Mouse (Mus musculus) kidney, embryonic 16.5 days (tissue): Measurements from ENCODE around the gene Tyw3. TPM values are rescaled to one million over a fixed set of nuclear protein-coding genes. Genes with fewer than 3 reads are reported as not detected.

Experiments used
- ATAC-seq: fragments of 200-750 bp; cut with Nextera tagmentation; 2 replicates; pipeline ENCODE4 v1.8.0; 2017; ENCODE audit warnings: moderate TSS enrichment; ENCODE audit not compliant: low FRiP score, low TSS enrichment
- H3K27ac ChIP-seq: fragments of 300-500 bp; sonication (generic); 2 replicates; pipeline ENCODE4 v1.5.1; 2014; ENCODE audit warnings: low read length
- H3K27me3 ChIP-seq: fragments of 300-500 bp; sonication (generic); 2 replicates; pipeline ENCODE4 v1.6.1; 2014; ENCODE audit warnings: low read length, control low read depth, mixed read lengths; ENCODE audit not compliant: insufficient read depth
- H3K36me3 ChIP-seq: fragments of 300-500 bp; sonication (generic); 2 replicates; pipeline ENCODE4 v1.6.1; 2014; ENCODE audit warnings: low read length, control low read depth, mixed read lengths; ENCODE audit not compliant: insufficient read depth
- H3K4me1 ChIP-seq: fragments of 300-500 bp; sonication (generic); 2 replicates; pipeline ENCODE4 v1.6.1; 2014; ENCODE audit warnings: low read length, control low read depth, mixed read lengths; ENCODE audit not compliant: insufficient read depth
- H3K4me2 ChIP-seq: fragments of 300-500 bp; sonication (generic); replicated peaks from 2 replicates; pipeline ENCODE4 v1.6.1; 2014; ENCODE audit warnings: low read depth, low read length
- H3K4me3 ChIP-seq: fragments of 300-500 bp; sonication (generic); 2 replicates; pipeline ENCODE4 v1.5.1; 2014; ENCODE audit warnings: mild to moderate bottlenecking, low read length
- H3K9ac ChIP-seq: fragments of 300-500 bp; sonication (generic); replicated peaks from 2 replicates; pipeline ENCODE4 v1.6.1; 2014; ENCODE audit warnings: low read length
- H3K9me3 ChIP-seq: fragments of 300-500 bp; sonication (generic); 2 replicates; pipeline ENCODE4 v1.6.1; 2016; ENCODE audit warnings: low read length, control low read depth
- WGBS: fragments of 180-500 bp; shearing (Covaris S2); extraction: QIAGEN DNeasy Blood & Tissue Kit; methylation state at CpG from one replicate; pipeline ENCODE4 v1.1.7; 2014; 5-methylcytosine and 5-hydroxymethylcytosine counted together
- polyA plus RNA-seq: library from polyadenylated mRNA; unstranded; fragments of >200 nt; fragmentation: Nextera tagmentation; extraction: Ambion mirVana; gene quantifications from 2 replicates; pipeline ENCODE4 v1.2.1, GENCODE M21; 2015

The Tyw3 gene
- polyA plus RNA-seq, 1 experiment from 2014 or later, result 21.7 TPM

DNA sequence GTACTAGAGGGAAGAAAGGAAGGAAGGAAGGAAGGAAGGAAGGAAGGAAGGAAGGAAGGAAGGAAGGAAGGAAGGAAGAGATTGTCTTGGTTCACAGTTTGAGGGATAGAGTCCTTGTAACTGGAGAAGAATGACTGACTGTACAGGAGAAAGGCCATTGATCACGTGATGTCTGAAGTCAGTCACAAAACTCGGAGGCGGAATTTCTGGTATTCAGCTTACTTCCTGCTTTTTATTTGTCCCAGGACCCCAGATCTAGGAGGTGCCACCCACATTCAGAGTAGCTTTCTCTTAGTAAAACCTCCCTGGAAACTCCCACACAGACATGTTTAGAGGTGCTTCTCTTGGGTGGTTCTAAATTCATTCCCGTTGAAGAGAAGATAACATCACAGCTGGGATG, 50.7 kb downstream of the Tyw3 start:
- Histone ChIP-seq H3K4me3 (no peak overlapping the region), H3K9me3 (no peaks in the 10 kb centered on the region), H3K36me3 (no peaks in the 10 kb centered on the region), H3K4me1 (peaks cover 15% of the 10 kb centered on the region), H3K27me3 (peaks cover 20% of the 10 kb centered on the region), H3K4me2 (no peak overlapping the region), H3K9ac (no peak overlapping the region), H3K27ac (no peak overlapping the region)
- 32% methylated on average over 4 of the region's 4 CpGs for WGBS
- ATAC-seq, result no peak

DNA sequence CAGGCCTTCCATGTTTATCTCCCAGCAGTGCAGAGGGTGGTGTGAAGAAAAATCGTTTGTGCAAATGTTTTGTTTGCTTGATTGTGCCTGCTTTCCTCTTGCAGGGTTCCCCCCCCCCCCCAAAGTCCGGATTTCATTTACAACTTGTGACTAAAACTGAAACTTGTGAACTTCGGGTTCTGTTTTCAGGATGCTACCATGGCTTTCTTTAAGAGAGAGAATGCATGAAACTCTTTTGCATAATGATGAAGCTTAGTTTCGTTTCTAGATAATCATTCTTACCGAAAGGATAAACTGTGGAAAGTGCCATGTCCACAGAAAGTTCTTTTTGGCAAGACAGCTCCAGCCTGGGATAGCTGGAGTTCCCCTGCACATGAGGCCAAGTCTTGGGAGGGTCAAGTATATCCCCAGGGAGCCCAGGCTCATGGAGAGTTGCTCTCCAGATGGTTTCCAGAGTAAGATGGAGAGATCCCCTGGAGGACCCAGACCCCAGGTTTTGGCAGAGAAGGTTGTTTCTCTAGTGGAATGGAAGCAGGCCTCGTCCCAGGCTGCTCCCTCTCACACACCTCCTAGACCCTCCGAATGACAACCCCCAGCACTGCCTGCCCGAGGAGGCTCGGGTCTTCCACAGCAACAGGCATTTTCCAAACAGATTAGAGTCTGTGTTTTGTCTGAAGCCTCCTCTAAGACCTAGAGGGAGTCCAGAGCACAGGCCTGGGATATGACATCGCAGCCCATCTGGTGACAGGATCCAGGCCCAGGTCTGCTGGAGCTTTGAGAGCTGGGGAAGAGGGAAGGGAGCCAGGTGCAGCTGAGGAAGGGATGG, 56.6 kb downstream of the Tyw3 start:
- no peak overlapping the region for H3K4me3 ChIP-seq
- H3K27me3 ChIP-seq, result no peaks in the 10 kb centered on the region; the same call in none of the 2 replicates
- H3K36me3 ChIP-seq, result no peaks in the 10 kb centered on the region
- H3K27ac ChIP-seq, result no peak overlapping the region
- H3K4me2 ChIP-seq, result no peak overlapping the region
- ATAC-seq, result no peak
- H3K9me3 ChIP-seq, result no peaks in the 10 kb centered on the region
- no peaks in the 10 kb centered on the region for H3K4me1 ChIP-seq
- no peak overlapping the region for H3K9ac ChIP-seq
- WGBS, result 62% methylated on average over 10 of the region's 10 CpGs

GRCm38 (mm10) chr3:154536134-154536533, 60.8 kb downstream of the Tyw3 start:
- 78% methylated on average over 5 of the region's 5 CpGs for WGBS
- ATAC-seq, result no peak

DNA sequence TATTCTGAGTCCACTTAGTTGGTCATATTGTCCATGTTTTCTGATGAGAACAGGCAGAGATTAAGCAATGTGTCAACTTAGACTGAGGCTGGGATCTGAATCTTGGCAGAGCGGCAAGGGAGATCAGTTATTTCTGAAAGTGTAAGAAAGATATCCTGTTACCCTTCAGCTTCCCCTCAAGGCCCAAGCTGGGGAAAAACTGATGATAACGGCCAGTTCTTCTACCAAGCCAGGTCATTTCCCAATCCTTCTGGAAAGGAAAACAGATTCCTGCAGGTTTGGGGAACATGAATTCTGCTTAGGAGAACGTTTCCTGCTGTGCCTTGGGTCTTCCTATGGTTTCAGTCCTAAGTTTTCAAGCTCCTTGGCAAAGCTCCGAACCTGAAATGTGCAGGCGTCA, 63.7 kb downstream of the Tyw3 start:
- no peak overlapping the region for H3K9ac ChIP-seq
- H3K4me3 ChIP-seq, result no peak overlapping the region
- no peak for ATAC-seq
- no peaks in the 10 kb centered on the region for H3K27me3 ChIP-seq
- WGBS, result 65% methylated on average over 5 of the region's 5 CpGs
- no peak overlapping the region for H3K4me2 ChIP-seq
- no peaks in the 10 kb centered on the region for H3K4me1 ChIP-seq
- H3K36me3 ChIP-seq, result no peaks in the 10 kb centered on the region
- no peak overlapping the region for H3K27ac ChIP-seq
- H3K9me3 ChIP-seq, result no peaks in the 10 kb centered on the region

More at GRCm38 (mm10) chr3:154536134-154536533, 60.8 kb downstream of the Tyw3 start:
- no peak overlapping the region for H3K4me2 ChIP-seq
- no peaks in the 10 kb centered on the region for H3K36me3 ChIP-seq
- H3K9me3 ChIP-seq, result no peaks in the 10 kb centered on the region
- no peaks in the 10 kb centered on the region for H3K27me3 ChIP-seq
- no peak overlapping the region for H3K4me3 ChIP-seq
- H3K9ac ChIP-seq, result no peak overlapping the region
- no peak overlapping the region for H3K27ac ChIP-seq
- H3K4me1 ChIP-seq, result no peaks in the 10 kb centered on the region

- H3K9ac ChIP-seq, result no peak overlapping the region
- 36% methylated on average over 5 of the region's 5 CpGs for WGBS
- no peaks in the 10 kb centered on the region for H3K9me3 ChIP-seq
- H3K4me1 ChIP-seq, result no peaks in the 10 kb centered on the region
- no peak overlapping the region for H3K4me3 ChIP-seq
- no peak overlapping the region for H3K4me2 ChIP-seq
- no peaks in the 10 kb centered on the region; the same call in 1 of the 2 replicates for H3K27me3 ChIP-seq
- no peak for ATAC-seq
- H3K27ac ChIP-seq, result no peak overlapping the region
- H3K36me3 ChIP-seq, result no peaks in the 10 kb centered on the region
These were observed 67.9 kb downstream of the Tyw3 start for GRCm38 (mm10) chr3:154528973-154529372.

GRCm38 (mm10) chr3:154526610-154527009, 70.3 kb downstream of the Tyw3 start:
- Histone ChIP-seq H3K36me3 (no peaks in the 10 kb centered on the region), H3K9ac (no peak overlapping the region), H3K4me2 (no peak overlapping the region), H3K27ac (no peak overlapping the region), H3K27me3 (no peaks in the 10 kb centered on the region; the same call in 1 of the 2 replicates), H3K4me3 (no peak overlapping the region), H3K4me1 (no peaks in the 10 kb centered on the region), H3K9me3 (no peaks in the 10 kb centered on the region)
- no peak for ATAC-seq
- WGBS, result 33% methylated on average over 6 of the region's 6 CpGs

Other genes with a start within 250 kb of the Tyw3 start
- gene Cryz, start 393 bp downstream of the Tyw3 start, polyA plus RNA-seq, result 47.6 and 50.2 TPM in 2 replicates
- gene Erich3, start 66.8 kb upstream of the Tyw3 start, polyA plus RNA-seq, result 0.04 and 0.18 TPM in 2 replicates